Mouse (Mus musculus): ENCODE data around the gene Hbb-bt. TPM values are rescaled to one million over a fixed set of nuclear protein-coding genes. Genes with fewer than 3 reads are reported as not detected.
A peak's percentile ranks its signal among the peaks of the same experiment; 100 is the strongest.
"Not testable (repeated sequence)": the region's sequence is repeated elsewhere in the genome, so short reads cannot be mapped to it uniquely, and the experiment has no call there.

Hbb-bt gene
- polyA plus RNA-seq, 1 experiment from 2014 or later = 7,398 TPM

DNA sequence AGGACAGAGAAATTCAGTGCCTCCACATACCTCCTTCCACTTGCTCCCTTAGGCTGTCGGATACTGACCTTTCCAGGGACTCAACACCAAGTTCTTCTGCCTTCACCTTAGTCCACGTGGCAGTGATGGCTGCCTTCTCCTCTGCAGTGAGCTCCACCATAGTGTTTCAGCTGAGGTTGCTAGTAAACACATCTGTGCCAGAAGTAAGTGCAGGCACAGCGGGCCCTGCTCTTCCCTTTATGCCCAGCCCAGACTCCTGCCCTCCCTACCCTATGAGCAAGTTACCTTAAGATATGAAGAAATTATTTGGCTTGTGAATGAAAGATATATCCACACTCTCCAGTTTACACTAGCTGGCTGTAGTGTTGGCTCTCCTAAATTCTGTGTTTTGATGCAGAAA, 26.5 kb upstream of the Hbb-bt start, which contains the start of gene Hbb-bh2:
Gene Hbb-bh2, minus strand, starts transcription at position 253 of the 400 bp plus-strand sequence.
- 56% methylated on average over 3 of the region's 3 CpGs for WGBS
- peak within 1 kb of the TSS; percentile 64 for H3K27ac ChIP-seq (ENCODE audit: low read depth, low read length)

DNA sequence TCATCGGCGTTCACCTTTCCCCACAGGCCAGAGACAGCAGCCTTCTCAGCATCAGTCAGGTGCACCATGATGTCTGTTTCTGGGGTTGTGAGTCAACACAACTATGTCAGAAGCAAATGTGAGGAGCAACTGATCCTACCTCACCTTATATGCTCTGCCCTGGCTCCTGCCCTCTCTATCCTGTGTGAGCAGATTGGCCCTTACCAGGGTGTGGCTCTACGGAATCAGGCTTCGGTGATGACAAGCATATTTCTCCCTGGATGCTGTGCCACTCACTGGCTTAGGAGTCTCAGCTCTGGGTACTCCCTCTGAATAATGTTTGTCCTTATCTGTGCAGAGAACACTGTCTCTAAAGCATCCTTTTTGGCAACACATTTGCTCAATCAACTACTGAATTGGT, 14.0 kb upstream of the Hbb-bt start, which contains the start of gene Hbb-bs:
Gene Hbb-bs, minus strand, starts transcription at position 289 of the 400 bp plus-strand sequence.
- Histone ChIP-seq H3K27me3 (replicated peaks; ENCODE audit: control insufficient read depth, insufficient read depth, low read length) (no peaks in the 10 kb centered on the region), H3K36me3 (ENCODE audit: control insufficient read depth, insufficient read depth, low read length) (no peaks in the 10 kb centered on the region), H3K9ac (ENCODE audit: low read depth, low read length) (peak within 1 kb of the TSS; percentile 42; the same call in 1 of the 2 replicates), H3K4me1 (replicated peaks; ENCODE audit: control insufficient read depth, insufficient read depth, low read length) (peaks cover 10% of the 10 kb centered on the region), H3K9me3 (ENCODE audit: control insufficient read depth, low read length) (no peaks in the 10 kb centered on the region), H3K27ac (ENCODE audit: low read depth, low read length) (peak within 1 kb of the TSS; percentile 61), H3K4me3 (ENCODE audit: low read depth, low read length) (no peak within 1 kb of the TSS), H3K4me2 (peak within 1 kb of the TSS; percentile 14; the same call in 1 of the 2 replicates)
- WGBS = 74% methylated on average over 4 of the region's 4 CpGs
- ATAC-seq (replicated peaks; ENCODE audit: low FRiP score) (peak; percentile 91), DNase-seq (ENCODE audit: low spot score) (no peak)

More for the DNA sequence above, 26.5 kb upstream of the Hbb-bt start, which contains the start of gene Hbb-bh2:
- Histone ChIP-seq H3K4me3 (ENCODE audit: low read depth, low read length) (no peak within 1 kb of the TSS), H3K9me3 (ENCODE audit: control insufficient read depth, low read length) (no peaks in the 10 kb centered on the region), H3K4me1 (replicated peaks; ENCODE audit: control insufficient read depth, insufficient read depth, low read length) (peaks cover 16% of the 10 kb centered on the region), H3K9ac (ENCODE audit: low read depth, low read length) (peak within 1 kb of the TSS; percentile 34; the same call in 1 of the 2 replicates), H3K4me2 (peak within 1 kb of the TSS; percentile 14; the same call in 1 of the 2 replicates), H3K36me3 (ENCODE audit: control insufficient read depth, insufficient read depth, low read length) (no peaks in the 10 kb centered on the region), H3K27me3 (replicated peaks; ENCODE audit: control insufficient read depth, insufficient read depth, low read length) (no peaks in the 10 kb centered on the region)
- DNase-seq (ENCODE audit: low spot score) = no peak
- peak; percentile 29; the same call in 1 of the 2 replicates for ATAC-seq (replicated peaks; ENCODE audit: low FRiP score)

DNA sequence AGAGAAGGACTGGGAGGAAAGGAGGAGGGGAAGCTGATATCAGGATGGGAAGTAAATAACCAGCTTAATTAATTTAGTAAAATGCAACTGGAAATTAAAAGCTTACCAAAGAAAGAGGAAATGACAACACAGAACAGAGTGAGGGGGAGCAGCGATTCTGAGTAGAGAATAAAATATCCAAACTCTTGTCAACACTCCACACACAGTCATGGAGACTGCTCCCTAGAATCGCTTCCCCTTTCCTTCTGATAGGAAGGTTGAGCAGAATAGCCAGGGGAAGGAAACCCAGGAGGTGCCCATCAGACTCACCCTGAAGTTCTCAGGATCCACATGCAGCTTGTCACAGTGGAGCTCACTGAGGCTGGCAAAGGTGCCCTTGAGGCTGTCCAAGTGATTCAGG, 13.3 kb upstream of the Hbb-bt start:
- H3K27me3 ChIP-seq (replicated peaks; ENCODE audit: control insufficient read depth, insufficient read depth, low read length); H3K4me2 ChIP-seq; H3K9me3 ChIP-seq (ENCODE audit: control insufficient read depth, low read length); H3K4me3 ChIP-seq (ENCODE audit: low read depth, low read length); DNase-seq (ENCODE audit: low spot score); H3K4me1 ChIP-seq (replicated peaks; ENCODE audit: control insufficient read depth, insufficient read depth, low read length); H3K9ac ChIP-seq (ENCODE audit: low read depth, low read length); H3K27ac ChIP-seq (ENCODE audit: low read depth, low read length); H3K36me3 ChIP-seq (ENCODE audit: control insufficient read depth, insufficient read depth, low read length): not testable (repeated sequence)
- peak; percentile 0; the same call in 1 of the 2 replicates for ATAC-seq (replicated peaks; ENCODE audit: low FRiP score)
- no CpG with 5 or more reads among the region's 2 CpGs for WGBS

DNA sequence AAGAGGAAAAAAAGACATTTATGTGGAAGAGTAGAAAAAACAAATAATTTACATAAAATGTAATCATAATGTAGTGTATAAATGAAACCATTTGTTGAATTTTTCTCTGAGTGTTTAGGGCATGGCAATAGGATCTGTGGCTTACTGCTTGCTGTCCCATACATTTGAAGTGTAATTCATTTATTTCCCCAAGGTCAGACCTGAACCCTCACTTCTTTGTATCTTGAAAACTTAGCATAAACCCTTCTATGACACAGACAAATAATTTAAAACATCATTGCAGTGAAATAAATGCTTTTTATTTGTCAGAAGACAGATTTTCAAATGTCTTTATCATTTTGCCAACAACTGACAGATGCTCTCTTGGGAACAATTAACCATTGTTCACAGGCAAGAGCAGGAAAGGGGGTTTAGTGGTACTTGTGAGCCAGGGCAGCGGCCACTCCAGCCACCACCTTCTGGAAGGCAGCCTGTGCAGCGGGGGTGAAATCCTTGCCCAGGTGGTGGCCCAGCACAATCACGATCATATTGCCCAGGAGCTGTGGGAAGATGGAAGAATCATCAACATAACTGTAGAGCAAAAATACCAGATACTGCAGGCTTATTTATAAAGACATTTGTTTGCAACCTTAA, 12.6 kb upstream of the Hbb-bt start:
- DNase-seq (ENCODE audit: low spot score) (no peak), ATAC-seq (replicated peaks; ENCODE audit: low FRiP score) (peak; percentile 52)
- peaks cover 10% of the 10 kb centered on the region for H3K4me1 ChIP-seq (replicated peaks; ENCODE audit: control insufficient read depth, insufficient read depth, low read length)
- no peaks in the 10 kb centered on the region for H3K27me3 ChIP-seq (replicated peaks; ENCODE audit: control insufficient read depth, insufficient read depth, low read length)
- 69% methylated on average over 3 of the region's 3 CpGs for WGBS
- peak overlapping the region; percentile 75 for H3K27ac ChIP-seq (ENCODE audit: low read depth, low read length)
- no peak overlapping the region for H3K9ac ChIP-seq (ENCODE audit: low read depth, low read length)
- H3K9me3 ChIP-seq (ENCODE audit: control insufficient read depth, low read length) = no peaks in the 10 kb centered on the region
- H3K36me3 ChIP-seq (ENCODE audit: control insufficient read depth, insufficient read depth, low read length) = no peaks in the 10 kb centered on the region
- H3K4me3 ChIP-seq (ENCODE audit: low read depth, low read length) = peak overlapping the region; percentile 26
- H3K4me2 ChIP-seq = peak overlapping the region; percentile 33

DNA sequence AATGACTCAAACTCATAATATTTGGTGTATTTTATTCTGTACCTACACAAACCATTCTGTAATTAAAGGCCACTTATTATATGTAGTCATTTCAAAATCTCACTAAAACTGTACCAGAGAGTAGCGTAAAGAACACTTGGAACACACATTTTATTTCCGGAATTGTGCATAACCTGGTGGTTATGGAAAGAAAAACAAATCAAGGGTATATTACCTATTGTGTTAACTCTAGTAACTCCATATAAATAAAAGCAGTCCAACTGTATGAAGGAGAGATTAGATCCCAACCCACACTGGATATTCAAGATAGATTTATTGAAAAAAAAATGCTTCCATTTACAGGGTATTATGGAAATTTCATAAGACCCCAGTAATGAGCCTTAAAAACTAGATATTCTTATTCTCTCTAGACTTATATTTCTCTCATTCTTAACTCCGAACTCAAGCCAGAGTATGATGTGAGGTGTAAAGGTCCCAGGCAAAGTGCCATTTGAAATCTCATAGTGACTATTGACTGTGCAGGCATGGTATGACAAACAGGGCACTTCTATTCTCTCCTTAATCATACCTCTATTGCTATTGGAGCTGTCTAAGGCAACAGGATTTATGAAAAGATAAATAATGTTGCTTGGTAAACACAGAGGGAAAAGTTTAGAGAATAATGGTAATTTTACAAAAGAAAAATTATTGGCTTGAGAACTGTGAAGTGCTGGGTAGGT, 11.9 kb upstream of the Hbb-bt start:
- Histone ChIP-seq H3K27me3 (replicated peaks; ENCODE audit: control insufficient read depth, insufficient read depth, low read length) (no peaks in the 10 kb centered on the region), H3K4me1 (replicated peaks; ENCODE audit: control insufficient read depth, insufficient read depth, low read length) (peaks cover 10% of the 10 kb centered on the region), H3K27ac (ENCODE audit: low read depth, low read length) (no peak overlapping the region), H3K9ac (ENCODE audit: low read depth, low read length) (no peak overlapping the region), H3K4me3 (ENCODE audit: low read depth, low read length) (no peak overlapping the region), H3K4me2 (no peak overlapping the region), H3K9me3 (ENCODE audit: control insufficient read depth, low read length) (no peaks in the 10 kb centered on the region), H3K36me3 (ENCODE audit: control insufficient read depth, insufficient read depth, low read length) (no peaks in the 10 kb centered on the region)
- ATAC-seq (replicated peaks; ENCODE audit: low FRiP score) = peak; percentile 80
- 90% methylated on average over 3 of the region's 3 CpGs for WGBS
- DNase-seq (ENCODE audit: low spot score) = no peak

DNA sequence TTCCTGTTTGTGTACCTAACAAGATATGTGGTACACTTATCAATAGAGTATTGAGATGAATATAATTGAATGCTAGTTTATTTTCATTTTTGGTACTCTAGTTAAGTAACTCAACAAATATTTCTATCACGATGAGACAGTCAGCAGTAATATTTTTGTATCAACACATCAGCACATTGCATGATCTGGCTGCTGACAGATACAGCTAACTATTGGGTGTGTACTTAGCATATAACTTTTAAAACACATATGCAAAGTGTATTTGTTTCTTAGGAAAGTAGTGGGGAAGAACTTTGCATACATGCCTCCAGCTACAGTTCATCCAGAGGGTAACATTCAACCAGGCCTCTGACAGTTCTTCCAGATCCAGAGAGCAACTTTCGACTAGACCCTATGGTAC, 10.8 kb upstream of the Hbb-bt start:
- no peaks in the 10 kb centered on the region for H3K27me3 ChIP-seq (replicated peaks; ENCODE audit: control insufficient read depth, insufficient read depth, low read length)
- H3K9me3 ChIP-seq (ENCODE audit: control insufficient read depth, low read length) = no peaks in the 10 kb centered on the region
- WGBS = 78% methylated on average over 2 of the region's 2 CpGs
- H3K36me3 ChIP-seq (ENCODE audit: control insufficient read depth, insufficient read depth, low read length) = no peaks in the 10 kb centered on the region
- ATAC-seq (replicated peaks; ENCODE audit: low FRiP score) (no peak), DNase-seq (ENCODE audit: low spot score) (no peak)
- H3K4me1 ChIP-seq (replicated peaks; ENCODE audit: control insufficient read depth, insufficient read depth, low read length) = peaks cover 9% of the 10 kb centered on the region
- H3K4me3 ChIP-seq (ENCODE audit: low read depth, low read length) = no peak overlapping the region
- no peak overlapping the region for H3K9ac ChIP-seq (ENCODE audit: low read depth, low read length)
- peak overlapping the region; percentile 84 for H3K27ac ChIP-seq (ENCODE audit: low read depth, low read length)
- H3K4me2 ChIP-seq = peak overlapping the region; percentile 35

DNA sequence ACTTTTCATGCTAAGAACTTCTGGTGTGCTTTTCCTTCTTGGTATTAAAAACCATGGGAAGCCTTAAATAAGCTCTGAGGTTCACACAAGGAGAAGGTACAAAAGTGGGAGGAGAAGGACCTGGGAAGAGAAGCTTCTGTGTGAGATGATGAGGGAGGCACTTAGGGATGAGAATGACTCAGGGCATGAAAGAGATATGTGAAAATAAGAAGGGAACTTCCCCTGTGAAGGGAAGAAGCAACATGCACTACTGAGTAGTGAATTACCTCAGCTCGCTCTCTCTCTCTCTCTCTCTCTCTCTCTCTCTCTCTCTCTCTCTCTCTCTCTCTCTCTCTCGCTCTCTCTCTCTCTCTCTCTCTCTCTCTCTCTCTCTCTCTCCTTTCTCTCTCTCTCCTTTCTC, 1.3 kb upstream of the Hbb-bt start:
- peak overlapping the region; percentile 6; the same call in 1 of the 2 replicates for H3K27ac ChIP-seq (ENCODE audit: low read depth, low read length)
- not testable (repeated sequence) for H3K9ac ChIP-seq (ENCODE audit: low read depth, low read length); H3K36me3 ChIP-seq (ENCODE audit: control insufficient read depth, insufficient read depth, low read length); H3K4me1 ChIP-seq (replicated peaks; ENCODE audit: control insufficient read depth, insufficient read depth, low read length); H3K9me3 ChIP-seq (ENCODE audit: control insufficient read depth, low read length); DNase-seq (ENCODE audit: low spot score); ATAC-seq (replicated peaks; ENCODE audit: low FRiP score); H3K27me3 ChIP-seq (replicated peaks; ENCODE audit: control insufficient read depth, insufficient read depth, low read length); H3K4me3 ChIP-seq (ENCODE audit: low read depth, low read length)
- peak overlapping the region; percentile 44 for H3K4me2 ChIP-seq
- 100% methylated on average over 1 of the region's 2 CpGs for WGBS

DNA sequence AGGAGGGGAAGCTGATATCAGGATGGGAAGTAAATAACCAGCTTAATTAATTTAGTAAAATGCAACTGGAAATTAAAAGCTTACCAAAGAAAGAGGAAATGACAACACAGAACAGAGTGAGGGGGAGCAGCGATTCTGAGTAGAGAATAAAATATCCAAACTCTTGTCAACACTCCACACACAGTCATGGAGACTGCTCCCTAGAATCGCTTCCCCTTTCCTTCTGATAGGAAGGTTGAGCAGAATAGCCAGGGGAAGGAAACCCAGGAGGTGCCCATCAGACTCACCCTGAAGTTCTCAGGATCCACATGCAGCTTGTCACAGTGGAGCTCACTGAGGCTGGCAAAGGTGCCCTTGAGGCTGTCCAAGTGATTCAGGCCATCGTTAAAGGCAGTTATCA, 644 bp downstream of the Hbb-bt start:
- H3K36me3 ChIP-seq (ENCODE audit: control insufficient read depth, insufficient read depth, low read length); ATAC-seq (replicated peaks; ENCODE audit: low FRiP score); H3K9me3 ChIP-seq (ENCODE audit: control insufficient read depth, low read length); H3K9ac ChIP-seq (ENCODE audit: low read depth, low read length); H3K4me3 ChIP-seq (ENCODE audit: low read depth, low read length); H3K27me3 ChIP-seq (replicated peaks; ENCODE audit: control insufficient read depth, insufficient read depth, low read length); H3K4me2 ChIP-seq; H3K4me1 ChIP-seq (replicated peaks; ENCODE audit: control insufficient read depth, insufficient read depth, low read length); DNase-seq (ENCODE audit: low spot score): not testable (repeated sequence)
- WGBS = no CpG with 5 or more reads among the region's 3 CpGs
- peak overlapping the region; percentile 89; the same call in 1 of the 2 replicates for H3K27ac ChIP-seq (ENCODE audit: low read depth, low read length)

Data from liver, embryonic 11.5 days (tissue).